Mouse (Mus musculus): Measurements from ENCODE around the gene Myb. TPM values are rescaled to one million over a fixed set of nuclear protein-coding genes. Genes with fewer than 3 reads are reported as not detected.
A peak's percentile ranks its signal among the peaks of the same experiment; 100 is the strongest.
"Not testable (repeated sequence)": the region's sequence is repeated elsewhere in the genome, so short reads cannot be mapped to it uniquely, and the experiment has no call there.

Myb gene
- total and polyA plus RNA-seq, 3 experiments = 11.1 to 24.0 (median 19.1) TPM

DNA sequence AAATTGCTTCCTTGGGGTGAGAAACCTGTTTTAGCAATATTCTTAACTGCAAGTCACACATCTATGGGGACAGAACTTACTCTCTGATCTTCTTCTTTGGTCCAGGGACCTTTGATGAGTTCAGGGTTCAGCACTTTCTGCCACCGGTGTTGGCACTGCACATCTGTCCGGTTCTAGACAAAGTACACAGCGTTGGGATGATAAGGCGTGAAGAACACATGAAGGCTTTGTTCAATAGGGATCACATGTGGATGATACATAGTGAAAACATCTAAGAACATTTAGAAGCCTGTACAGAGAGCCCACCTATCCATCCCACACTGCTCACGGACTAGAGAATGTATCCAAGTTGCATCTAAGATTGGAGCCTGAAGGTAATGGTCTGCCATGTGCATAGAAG, 8.0 kb downstream of the Myb start:
- Histone ChIP-seq H3K4me1 (ENCODE audit: control insufficient read depth in 1 of 2, insufficient read depth in 2 of 2) (peaks cover 15 to 87% of the 10 kb centered on the region in 2 experiments), H3K9me3 (replicated peaks; ENCODE audit: low read length) (peaks cover 2% of the 10 kb centered on the region), H3K79me2 (replicated peaks; ENCODE audit: control insufficient read depth, extremely low read depth, insufficient read depth, poor library complexity, severe bottlenecking) (peaks cover 6% of the 10 kb centered on the region; the same call in 1 of the 2 replicates), H3K4me3 (replicated peaks in 1 of 3; ENCODE audit: low read depth in 2 of 3, low read length in 2 of 3, poor library complexity in 1 of 3) (no peak overlapping the region), H3K9ac (ENCODE audit: insufficient read depth, low read depth) (no peak overlapping the region), H3K27me3 (replicated peaks) (no peaks in the 10 kb centered on the region), H3K36me3 (replicated peaks in 1 of 2; ENCODE audit: control insufficient read depth in 1 of 2, insufficient read depth in 1 of 2, low read length in 1 of 2) (peaks cover 41 to 70% of the 10 kb centered on the region in 2 experiments), H3K4me2 (ENCODE audit: insufficient read depth, low read depth, poor library complexity, severe bottlenecking) (no peak overlapping the region), H3K27ac (ENCODE audit: insufficient read depth, low read depth) (no peak overlapping the region)
- in situ Hi-C loops (cut with MboI; ENCODE audit: low pct_ligation_motif_present, low pct_unique_long_range_greater_than_20kb, low sequenced_read_pairs) (no loop called here), dilution Hi-C loops (cut with MboI; ENCODE audit: extremely low pct_ligation_motif_present, extremely low pct_unique_long_range_greater_than_20kb, low sequenced_read_pairs) (no loop called here)
- no peak for TF ChIP-seq POLR2AphosphoS2 (IDR thresholded peaks at IDR 0.05; ENCODE audit: low read depth, low read length)
- DNase-seq (ENCODE audit: extremely low read depth) = no peak

DNA sequence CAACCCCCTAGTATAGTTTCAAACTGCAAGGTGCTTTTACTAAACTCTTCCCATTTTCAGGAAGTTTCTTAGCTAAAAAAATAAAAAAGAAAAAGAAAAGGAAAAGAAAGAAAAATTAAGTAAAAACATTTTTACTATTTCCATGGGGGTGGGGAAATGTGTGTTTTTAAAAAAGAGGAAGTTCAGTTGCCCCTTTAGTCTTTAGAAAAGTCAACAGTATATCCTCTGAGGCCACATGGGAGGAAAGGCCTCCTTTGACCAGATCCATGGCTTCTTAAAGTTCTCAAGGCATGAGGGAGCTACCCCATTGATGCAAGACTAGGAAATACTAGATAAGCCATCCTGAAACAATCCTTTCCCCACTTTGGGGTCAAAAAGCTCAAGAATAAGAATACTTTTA, 9.5 kb downstream of the Myb start:
- H3K27ac ChIP-seq (ENCODE audit: insufficient read depth, low read depth) = no peak overlapping the region
- H3K4me2 ChIP-seq (ENCODE audit: insufficient read depth, low read depth, poor library complexity, severe bottlenecking) = no peak overlapping the region
- H3K9ac ChIP-seq (ENCODE audit: insufficient read depth, low read depth) = no peak overlapping the region
- no peaks in the 10 kb centered on the region for H3K27me3 ChIP-seq (replicated peaks)
- peaks cover 42 to 79% of the 10 kb centered on the region in 2 experiments for H3K36me3 ChIP-seq (replicated peaks in 1 of 2; ENCODE audit: control insufficient read depth in 1 of 2, insufficient read depth in 1 of 2, low read length in 1 of 2)
- in situ Hi-C loops (cut with MboI; ENCODE audit: low pct_ligation_motif_present, low pct_unique_long_range_greater_than_20kb, low sequenced_read_pairs) (no loop called here), dilution Hi-C loops (cut with MboI; ENCODE audit: extremely low pct_ligation_motif_present, extremely low pct_unique_long_range_greater_than_20kb, low sequenced_read_pairs) (no loop called here)
- no peak overlapping the region for H3K4me3 ChIP-seq (replicated peaks in 1 of 3; ENCODE audit: low read depth in 2 of 3, low read length in 2 of 3, poor library complexity in 1 of 3)
- no peak for DNase-seq (ENCODE audit: extremely low read depth)
- peak; percentile 51; the same call in 1 of the 2 replicates for TF ChIP-seq MYC (IDR thresholded peaks at IDR 0.05; ENCODE audit: low read depth, low read length)
- TF ChIP-seq MAZ (IDR thresholded peaks at IDR 0.05; ENCODE audit: low read depth, low read length) = no peak
- no peak for TF ChIP-seq NELFE (IDR thresholded peaks at IDR 0.05; ENCODE audit: low read depth, low read length)
- no peak for TF ChIP-seq MAX (IDR thresholded peaks at IDR 0.05; ENCODE audit: low read length)
- TF ChIP-seq E2F4 (IDR thresholded peaks at IDR 0.05; ENCODE audit: insufficient replicate concordance, low read depth, low read length) = no peak
- TF ChIP-seq ETS1 (conservative IDR thresholded peaks at IDR 0.05; ENCODE audit: low read depth, low read length) = no peak
- peak; percentile 26; the same call in 1 of the 2 replicates for TF ChIP-seq EP300 (IDR thresholded peaks at IDR 0.05; ENCODE audit: low read length)
- H3K79me2 ChIP-seq (replicated peaks; ENCODE audit: control insufficient read depth, extremely low read depth, insufficient read depth, poor library complexity, severe bottlenecking) = 0 out of 2 replicates have a peak, but pooled peaks cover 3% of the 10 kb centered on the region
- H3K4me1 ChIP-seq (ENCODE audit: control insufficient read depth in 1 of 2, insufficient read depth in 2 of 2) = peaks cover 15 to 85% of the 10 kb centered on the region in 2 experiments
- H3K9me3 ChIP-seq (replicated peaks; ENCODE audit: low read length) = peaks cover 2% of the 10 kb centered on the region

DNA sequence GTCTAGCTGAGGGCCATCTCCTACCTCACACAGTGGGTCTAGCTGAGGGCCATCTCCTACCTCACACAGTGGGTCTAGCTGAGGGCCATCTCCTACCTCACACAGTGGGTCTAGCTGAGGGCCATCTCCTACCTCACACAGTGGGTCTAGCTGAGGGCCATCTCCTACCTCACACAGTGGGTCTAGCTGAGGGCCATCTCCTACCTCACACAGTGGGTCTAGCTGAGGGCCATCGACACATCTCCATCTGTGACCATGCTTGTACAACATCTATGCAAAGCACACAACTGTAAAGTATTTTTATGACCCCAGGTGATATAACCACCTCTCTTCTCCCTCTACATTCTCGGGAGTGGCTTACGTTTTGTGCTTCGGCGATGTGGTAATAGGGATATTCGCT, 10.8 kb downstream of the Myb start:
- Histone ChIP-seq H3K36me3 (replicated peaks in 1 of 2; ENCODE audit: control insufficient read depth in 1 of 2, insufficient read depth in 1 of 2, low read length in 1 of 2) (peaks cover 46 to 78% of the 10 kb centered on the region in 2 experiments), H3K4me1 (ENCODE audit: control insufficient read depth in 1 of 2, insufficient read depth in 2 of 2) (peaks cover 15 to 83% of the 10 kb centered on the region in 2 experiments)
- H3K9me3 ChIP-seq (replicated peaks; ENCODE audit: low read length); H3K4me3 ChIP-seq (replicated peaks in 1 of 3; ENCODE audit: low read depth in 2 of 3, low read length in 2 of 3, poor library complexity in 1 of 3); dilution Hi-C loops (cut with MboI; ENCODE audit: extremely low pct_ligation_motif_present, extremely low pct_unique_long_range_greater_than_20kb, low sequenced_read_pairs); H3K27me3 ChIP-seq (replicated peaks); H3K4me2 ChIP-seq (ENCODE audit: insufficient read depth, low read depth, poor library complexity, severe bottlenecking); H3K27ac ChIP-seq (ENCODE audit: insufficient read depth, low read depth); H3K79me2 ChIP-seq (replicated peaks; ENCODE audit: control insufficient read depth, extremely low read depth, insufficient read depth, poor library complexity, severe bottlenecking); H3K9ac ChIP-seq (ENCODE audit: insufficient read depth, low read depth); DNase-seq (ENCODE audit: extremely low read depth): not testable (repeated sequence)
- peak; percentile 65 for TF ChIP-seq ZKSCAN1 (IDR thresholded peaks at IDR 0.05; ENCODE audit: borderline replicate concordance, low read depth, low read length)
- in situ Hi-C loops (cut with MboI; ENCODE audit: low pct_ligation_motif_present, low pct_unique_long_range_greater_than_20kb, low sequenced_read_pairs) = loop anchor here (5.0 to 10.0 kb wide), 2 partner anchors 38 to 55 kb away; no protein-coding TSS in a partner anchor
